Mouse (Mus musculus) c-Kit-positive CD71-negative TER-119-negative erythroid progenitor cells, embryonic 14.5 days (primary cell): ENCODE measurements around the gene Tmsb10.

Experiments
- DNase-seq: peaks from one replicate; pipeline ENCODE4 v3.0.0-alpha.2; 2013; ENCODE audit warnings: low read depth

Tmsb10 gene

GRCm38 (mm10) chr6:72958662-72959071, at the start of gene Tmsb10:
Gene Tmsb10 (minus strand): TSS chr6:72958748.
- DNase-seq, result no peak

GRCm38 (mm10) chr6:73003601-73004000, 45.1 kb upstream of the Tmsb10 start:
- no peak for DNase-seq

- DNase-seq, result no peak
Observed at GRCm38 (mm10) chr6:73002391-73002790, 43.8 kb upstream of the Tmsb10 start.

GRCm38 (mm10) chr6:72998809-72999208, 40.3 kb upstream of the Tmsb10 start:
- no peak for DNase-seq

GRCm38 (mm10) chr6:72993688-72994082, 35.1 kb upstream of the Tmsb10 start:
- DNase-seq, result no peak

GRCm38 (mm10) chr6:72993054-72993687, 34.6 kb upstream of the Tmsb10 start:
- no peak for DNase-seq

GRCm38 (mm10) chr6:72990206-72990605, 31.7 kb upstream of the Tmsb10 start:
- DNase-seq, result no peak

GRCm38 (mm10) chr6:72989028-72989736, 30.6 kb upstream of the Tmsb10 start:
- DNase-seq, result no peak

GRCm38 (mm10) chr6:72982506-72982905, 24.0 kb upstream of the Tmsb10 start:
- no peak for DNase-seq

- no peak for DNase-seq
Observed at GRCm38 (mm10) chr6:72981851-72982250, 23.3 kb upstream of the Tmsb10 start.

GRCm38 (mm10) chr6:72981124-72981651, 22.6 kb upstream of the Tmsb10 start:
- no peak for DNase-seq

- DNase-seq, result no peak
Observed at GRCm38 (mm10) chr6:72976866-72977265, 18.3 kb upstream of the Tmsb10 start.

- DNase-seq, result no peak
Observed at GRCm38 (mm10) chr6:72971074-72971473, 12.5 kb upstream of the Tmsb10 start.

- DNase-seq, result no peak
Observed at GRCm38 (mm10) chr6:72969787-72970186, 11.2 kb upstream of the Tmsb10 start.

- DNase-seq, result no peak
Observed at GRCm38 (mm10) chr6:72965199-72965598, 6.7 kb upstream of the Tmsb10 start.

- DNase-seq, result no peak
Observed at GRCm38 (mm10) chr6:72962281-72962741, 3.8 kb upstream of the Tmsb10 start.

- no peak for DNase-seq
Observed at GRCm38 (mm10) chr6:72961603-72962002, 3.1 kb upstream of the Tmsb10 start.

GRCm38 (mm10) chr6:72960675-72961074, 2.1 kb upstream of the Tmsb10 start:
- no peak for DNase-seq

- no peak for DNase-seq
Observed at GRCm38 (mm10) chr6:72959175-72959574, 627 bp upstream of the Tmsb10 start.

- no peak for DNase-seq
Observed at GRCm38 (mm10) chr6:72957676-72958641, 589 bp downstream of the Tmsb10 start.

GRCm38 (mm10) chr6:72957093-72957435, 1.5 kb downstream of the Tmsb10 start:
- DNase-seq, result no peak
